Mouse (Mus musculus) C2C12 (cell line): ENCODE measurements around the gene Foxc2. TPM values are rescaled to one million over a fixed set of nuclear protein-coding genes. Genes with fewer than 3 reads are reported as not detected.

Source experiments
- H3K27me3 ChIP-seq: one replicate; pipeline ENCODE4 v1.6.1; 2011; ENCODE audit not compliant: control insufficient read depth, insufficient read depth, insufficient read length
- H3K36me3 ChIP-seq: one replicate; pipeline ENCODE4 v1.6.1; 2011; ENCODE audit not compliant: control insufficient read depth, insufficient read depth
- H3K4me3 ChIP-seq: one replicate; pipeline ENCODE4 v1.5.1; 2011; ENCODE audit warnings: mild to moderate bottlenecking, control low read depth; ENCODE audit not compliant: poor library complexity, insufficient read depth, severe bottlenecking
- H3K79me2 ChIP-seq: one replicate; pipeline ENCODE4 v1.6.1; 2011; ENCODE audit not compliant: control insufficient read depth, insufficient read depth
- H3K79me3 ChIP-seq: one replicate; pipeline ENCODE4 v1.6.1; 2011; ENCODE audit warnings: low read depth, control low read depth
- H3ac ChIP-seq: one replicate; pipeline ENCODE3; 2011; ENCODE audit warnings: low read depth; ENCODE audit not compliant: control insufficient read depth, insufficient read length
- CEBPB ChIP-seq: IDR thresholded peaks from one replicate; pipeline ENCODE4 v1.6.1; 2011; ENCODE audit warnings: low read depth, mild to moderate bottlenecking, control low read depth, moderate library complexity
- CTCF ChIP-seq: IDR thresholded peaks from one replicate; pipeline ENCODE4 v1.5.1; 2011; ENCODE audit not compliant: control insufficient read depth, insufficient read depth, insufficient read length
- FOSL1 ChIP-seq: IDR thresholded peaks from one replicate; pipeline ENCODE4 v1.8.0; 2011; ENCODE audit warnings: mild to moderate bottlenecking, low read length; ENCODE audit not compliant: poor library complexity, insufficient read depth, severe bottlenecking
- MAX ChIP-seq: IDR thresholded peaks from one replicate; pipeline ENCODE4 v1.6.1; 2011; ENCODE audit warnings: mild to moderate bottlenecking, control low read depth
- MYOD1 ChIP-seq: IDR thresholded peaks from one replicate; pipeline ENCODE4 v1.6.1; 2011; ENCODE audit warnings: low read depth; ENCODE audit not compliant: control insufficient read depth, insufficient read length
- MYOG ChIP-seq: IDR thresholded peaks from one replicate; pipeline ENCODE4 v1.6.1; 2011; ENCODE audit not compliant: control insufficient read depth, insufficient read length; ENCODE audit errors: extremely low read depth
- USF1 ChIP-seq: IDR thresholded peaks from one replicate; pipeline ENCODE4 v1.6.1; 2011; ENCODE audit warnings: low read depth, mild to moderate bottlenecking, control low read depth, moderate library complexity
- polyA plus RNA-seq: library from polyadenylated mRNA; unstranded; fragments of >200 nt; fragmentation: generic; extraction: Trizol; gene quantifications from one replicate; pipeline ENCODE4 v1.2.1, GENCODE M21; 2012; ENCODE audit warnings: missing spikeins

Gene Foxc2
- polyA plus RNA-seq, 1 experiment = 22.9 TPM

GRCm38 (mm10) chr8:121088871-121089630 lies 26.9 kb upstream of the Foxc2 start:
- Histone ChIP-seq H3K4me3 (no peak overlapping the region), H3K36me3 (no peaks in the 10 kb centered on the region), H3K27me3 (peaks cover 80% of the 10 kb centered on the region), H3K79me2 (no peaks in the 10 kb centered on the region), H3K79me3 (no peaks in the 10 kb centered on the region), H3ac (no peak overlapping the region)
- TF ChIP-seq MYOG (no peak), USF1 (no peak), FOSL1 (no peak), CTCF (no peak), MYOD1 (no peak), CEBPB (no peak), MAX (no peak)

- no peak overlapping the region for H3K4me3 ChIP-seq
Measured at GRCm38 (mm10) chr8:121089631-121090380, 26.2 kb upstream of the Foxc2 start.

GRCm38 (mm10) chr8:121090716-121091115 lies 25.3 kb upstream of the Foxc2 start:
- no peaks in the 10 kb centered on the region for H3K79me3 ChIP-seq
- H3K27me3 ChIP-seq = peaks cover 63% of the 10 kb centered on the region
- TF ChIP-seq USF1 (no peak), FOSL1 (no peak), MYOD1 (no peak), CTCF (no peak), CEBPB (no peak), MAX (no peak), MYOG (no peak)
- H3ac ChIP-seq = no peak overlapping the region
- no peak overlapping the region for H3K4me3 ChIP-seq
- no peaks in the 10 kb centered on the region for H3K79me2 ChIP-seq
- H3K36me3 ChIP-seq = no peaks in the 10 kb centered on the region

More at GRCm38 (mm10) chr8:121089631-121090380, 26.2 kb upstream of the Foxc2 start:
- Histone ChIP-seq H3K36me3 (no peaks in the 10 kb centered on the region), H3K27me3 (peaks cover 72% of the 10 kb centered on the region), H3ac (no peak overlapping the region), H3K79me3 (no peaks in the 10 kb centered on the region), H3K79me2 (no peaks in the 10 kb centered on the region)
- no peak for TF ChIP-seq MAX
- no peak for TF ChIP-seq USF1
- no peak for TF ChIP-seq CEBPB
- no peak for TF ChIP-seq FOSL1
- TF ChIP-seq MYOG = no peak
- TF ChIP-seq MYOD1 = no peak
- no peak for TF ChIP-seq CTCF

DNA sequence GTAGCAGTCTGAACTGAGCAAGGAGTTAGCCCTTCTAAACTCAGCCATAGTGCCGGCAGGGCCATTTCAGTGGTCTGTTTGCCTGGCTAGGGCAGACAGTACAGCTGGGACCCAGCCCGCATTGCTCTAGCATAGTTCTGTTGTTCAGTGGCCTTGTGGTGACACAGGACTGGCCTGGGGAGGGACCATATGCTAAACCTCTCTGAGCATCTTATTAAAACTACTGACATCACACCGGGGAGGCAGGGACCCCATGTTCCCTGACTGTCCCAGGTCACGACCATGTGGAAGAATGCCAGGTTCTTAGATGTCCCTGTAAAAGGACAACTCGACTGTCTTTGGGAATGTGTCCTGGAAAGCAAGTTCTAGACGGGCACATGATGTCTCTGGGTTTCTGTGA lies 23.8 kb upstream of the Foxc2 start:
- Histone ChIP-seq H3K27me3 (peaks cover 50% of the 10 kb centered on the region), H3K36me3 (no peaks in the 10 kb centered on the region), H3K79me3 (no peaks in the 10 kb centered on the region), H3K79me2 (no peaks in the 10 kb centered on the region), H3K4me3 (no peak overlapping the region), H3ac (no peak overlapping the region)
- TF ChIP-seq MAX = no peak
- no peak for TF ChIP-seq MYOD1
- no peak for TF ChIP-seq CEBPB
- no peak for TF ChIP-seq FOSL1
- no peak for TF ChIP-seq USF1
- no peak for TF ChIP-seq CTCF
- TF ChIP-seq MYOG = no peak

DNA sequence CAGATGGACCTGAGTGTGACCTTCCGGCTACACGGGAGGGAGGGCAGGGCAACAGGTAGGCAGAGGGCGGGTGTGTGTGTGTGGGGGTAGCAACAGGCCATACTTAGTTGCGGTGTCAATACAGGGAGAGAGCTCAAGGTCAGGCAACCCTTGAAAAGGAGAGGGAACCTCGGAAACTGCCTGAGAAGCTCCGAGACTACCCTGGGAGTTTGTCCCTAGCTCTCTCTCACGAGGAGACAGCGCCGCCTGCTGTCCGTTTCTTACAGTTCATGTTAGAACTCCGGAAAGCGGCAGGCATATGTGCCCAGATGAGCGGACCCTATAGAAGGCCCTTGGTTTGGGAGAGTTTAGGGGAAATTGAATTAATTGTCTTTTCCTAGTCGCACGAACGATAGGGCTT lies 23.3 kb upstream of the Foxc2 start:
- Histone ChIP-seq H3K4me3 (no peak overlapping the region), H3ac (no peak overlapping the region), H3K79me2 (no peaks in the 10 kb centered on the region), H3K36me3 (peaks cover 1% of the 10 kb centered on the region), H3K79me3 (no peaks in the 10 kb centered on the region), H3K27me3 (peaks cover 45% of the 10 kb centered on the region)
- TF ChIP-seq MAX (no peak), CTCF (peak; percentile 59)

- Histone ChIP-seq H3K79me2 (no peaks in the 10 kb centered on the region), H3K4me3 (no peak overlapping the region), H3ac (no peak overlapping the region), H3K27me3 (peaks cover 40% of the 10 kb centered on the region), H3K79me3 (no peaks in the 10 kb centered on the region), H3K36me3 (peaks cover 8% of the 10 kb centered on the region)
- TF ChIP-seq USF1 (no peak), CEBPB (no peak), FOSL1 (no peak), MAX (no peak), CTCF (no peak), MYOD1 (no peak), MYOG (no peak)
Measured at GRCm38 (mm10) chr8:121093496-121093895, 22.5 kb upstream of the Foxc2 start.
